Comparison of ENCODE assay signal across 10 mouse cellular contexts in genomic region chr2:170055413-170055812, GRCm38 (mm10).
DNase-seq lines count a peak whose midpoint lies in the region; ATAC-seq and TF ChIP-seq lines count a peak whose summit lies in the region.
"Had no signal": no experiment of that assay in that cellular context is flagged by ENCODE, and none has a peak within 500 bp of the region (broad histone marks: within the 10 kb centered on the region; RNA-seq: fewer than 3 reads in every experiment).

No protein-coding gene starts in this region.

- ATAC-seq in kidney, embryonic 14.5 days (ENCODE audit: low FRiP score, low TSS enrichment): no peak
- ATAC-seq in Patski: peak; percentile 31
- no peak for ATAC-seq in embryonic facial prominence, embryonic 11.5 days (replicated peaks; ENCODE audit: insufficient number of reproducible peaks, low FRiP score, low TSS enrichment, low read depth)
- ATAC-seq in intestine, embryonic 16.5 days: peak; percentile 26; the same call in 1 of the 2 replicates
- ATAC-seq in stomach, postnatal 0 days (ENCODE audit: low FRiP score, low TSS enrichment): no peak
- ATAC-seq in forebrain, embryonic 14.5 days: no peak

- no peaks in the 10 kb centered on the region for H3K9me3 ChIP-seq in kidney, embryonic 14.5 days (ENCODE audit: control insufficient read depth, low read length)
- H3K9me3 ChIP-seq in embryonic facial prominence, embryonic 11.5 days (replicated peaks; ENCODE audit: control insufficient read depth, low read length): no peaks in the 10 kb centered on the region
- no peaks in the 10 kb centered on the region for H3K9me3 ChIP-seq in intestine, embryonic 16.5 days (ENCODE audit: control insufficient read depth, low read length)
- no peaks in the 10 kb centered on the region for H3K9me3 ChIP-seq in stomach, postnatal 0 days (ENCODE audit: control insufficient read depth, low read length)
- H3K9me3 ChIP-seq in forebrain, embryonic 14.5 days (replicated peaks; ENCODE audit: control insufficient read depth, low read length): no peaks in the 10 kb centered on the region
- H3K9me3 ChIP-seq: neural tube, embryonic 13.5 days had no signal

- no peaks in the 10 kb centered on the region for H3K36me3 ChIP-seq in kidney, embryonic 14.5 days (ENCODE audit: control insufficient read depth, insufficient read depth, low read length)
- no peaks in the 10 kb centered on the region for H3K36me3 ChIP-seq in embryonic facial prominence, embryonic 11.5 days (replicated peaks; ENCODE audit: control insufficient read depth, insufficient read depth, low read depth, low read length)
- H3K36me3 ChIP-seq in intestine, embryonic 16.5 days (ENCODE audit: control insufficient read depth, insufficient read depth, low read length): no peaks in the 10 kb centered on the region
- H3K36me3 ChIP-seq in stomach, postnatal 0 days (ENCODE audit: control insufficient read depth, insufficient read depth, low read length): no peaks in the 10 kb centered on the region
- H3K36me3 ChIP-seq in forebrain, embryonic 14.5 days (ENCODE audit: control insufficient read depth, insufficient read depth, low read length): no peaks in the 10 kb centered on the region
- H3K36me3 ChIP-seq: neural tube, embryonic 13.5 days had no signal

- H3K9ac ChIP-seq in kidney, embryonic 14.5 days (ENCODE audit: low read depth, low read length): no peak overlapping the region
- no peak overlapping the region for H3K9ac ChIP-seq in embryonic facial prominence, embryonic 11.5 days (replicated peaks; ENCODE audit: low read length)
- H3K9ac ChIP-seq in intestine, embryonic 16.5 days (ENCODE audit: low read depth, low read length): no peak overlapping the region
- no peak overlapping the region for H3K9ac ChIP-seq in stomach, postnatal 0 days (ENCODE audit: low read length)
- H3K9ac ChIP-seq in forebrain, embryonic 14.5 days (ENCODE audit: low read length): no peak overlapping the region
- H3K9ac ChIP-seq: neural tube, embryonic 13.5 days had no signal

- TF ChIP-seq EP300 in stomach, postnatal 0 days (optimal IDR thresholded peaks at IDR 0.05): no peak

- 36% methylated on average over 9 of the region's 9 CpGs for WGBS in kidney, embryonic 14.5 days
- 39% methylated on average over 9 of the region's 9 CpGs for WGBS in embryonic facial prominence, embryonic 11.5 days
- WGBS in intestine, embryonic 16.5 days: 41% methylated on average over 9 of the region's 9 CpGs
- 41% methylated on average over 9 of the region's 9 CpGs for WGBS in stomach, postnatal 0 days
- 30% methylated on average over 9 of the region's 9 CpGs for WGBS in forebrain, embryonic 14.5 days

- no peaks in the 10 kb centered on the region for H3K27me3 ChIP-seq in kidney, embryonic 14.5 days (ENCODE audit: control insufficient read depth, insufficient read depth, low read length)
- no peaks in the 10 kb centered on the region for H3K27me3 ChIP-seq in Patski
- H3K27me3 ChIP-seq in embryonic facial prominence, embryonic 11.5 days (ENCODE audit: control insufficient read depth, insufficient read depth, low read length): no peaks in the 10 kb centered on the region
- H3K27me3 ChIP-seq in intestine, embryonic 16.5 days (replicated peaks; ENCODE audit: control insufficient read depth, insufficient read depth, low read length): no peaks in the 10 kb centered on the region
- no peaks in the 10 kb centered on the region for H3K27me3 ChIP-seq in stomach, postnatal 0 days (ENCODE audit: control insufficient read depth, insufficient read depth, low read length)
- no peaks in the 10 kb centered on the region for H3K27me3 ChIP-seq in forebrain, embryonic 14.5 days (replicated peaks; ENCODE audit: control insufficient read depth, insufficient read depth, low read length)
- H3K27me3 ChIP-seq: neural tube, embryonic 13.5 days had no signal

- DNase-seq in kidney, adult 18-20 months: peak; percentile 64
- no peak for DNase-seq in Patski (ENCODE audit: low read depth, low spot score)
- DNase-seq in embryonic facial prominence, embryonic 11.5 days (ENCODE audit: low spot score): peak; percentile 66
- DNase-seq in lung, postnatal 14 days: peak; percentile 57
- peak; percentile 70 for DNase-seq in stomach, postnatal 0 days (ENCODE audit: low spot score)
- no peak for DNase-seq in forebrain, embryonic 14.5 days (ENCODE audit: low spot score)

- in situ Hi-C loops in Patski (cut with MboI; ENCODE audit: low pct_unique_long_range_greater_than_20kb): no loop called here

- CTCF ChIA-PET in Patski (lab: Charles Lee): no interaction called here

- no peak overlapping the region for H3K4me2 ChIP-seq in kidney, embryonic 14.5 days (replicated peaks; ENCODE audit: low read depth, low read length)
- no peak overlapping the region for H3K4me2 ChIP-seq in embryonic facial prominence, embryonic 11.5 days (ENCODE audit: low read depth, low read length)
- no peak overlapping the region for H3K4me2 ChIP-seq in intestine, embryonic 16.5 days (ENCODE audit: low read depth, low read length)
- H3K4me2 ChIP-seq in stomach, postnatal 0 days (replicated peaks; ENCODE audit: low read depth): no peak overlapping the region
- H3K4me2 ChIP-seq in forebrain, embryonic 14.5 days (ENCODE audit: low read length): no peak overlapping the region
- H3K4me2 ChIP-seq: neural tube, embryonic 13.5 days had no signal

- POLR2A ChIA-PET in Patski (lab: Charles Lee): no interaction called here

- H3K4me1 ChIP-seq in kidney, embryonic 14.5 days (ENCODE audit: control insufficient read depth, insufficient read depth, low read length): no peaks in the 10 kb centered on the region
- H3K4me1 ChIP-seq in embryonic facial prominence, embryonic 11.5 days (ENCODE audit: control insufficient read depth, insufficient read depth, low read length): no peaks in the 10 kb centered on the region
- H3K4me1 ChIP-seq in intestine, embryonic 16.5 days (ENCODE audit: control insufficient read depth, insufficient read depth, low read length): peaks cover 2% of the 10 kb centered on the region; the same call in 1 of the 2 replicates
- no peaks in the 10 kb centered on the region for H3K4me1 ChIP-seq in stomach, postnatal 0 days (replicated peaks; ENCODE audit: control insufficient read depth, insufficient read depth)
- peaks cover 3% of the 10 kb centered on the region; the same call in 1 of the 2 replicates for H3K4me1 ChIP-seq in forebrain, embryonic 14.5 days (ENCODE audit: control insufficient read depth, insufficient read depth, low read length)
- H3K4me1 ChIP-seq: neural tube, embryonic 13.5 days had no signal

- no peak overlapping the region for H3K27ac ChIP-seq in kidney, embryonic 14.5 days (ENCODE audit: low read depth, low read length)
- no peak overlapping the region for H3K27ac ChIP-seq in embryonic facial prominence, embryonic 11.5 days (replicated peaks; ENCODE audit: low read depth, low read length)
- H3K27ac ChIP-seq in intestine, embryonic 16.5 days (ENCODE audit: low read length): no peak overlapping the region
- H3K27ac ChIP-seq in stomach, postnatal 0 days (replicated peaks): no peak overlapping the region
- no peak overlapping the region for H3K27ac ChIP-seq in forebrain, embryonic 14.5 days (ENCODE audit: low read depth, low read length)
- H3K27ac ChIP-seq: neural tube, embryonic 13.5 days had no signal

- H3K4me3 ChIP-seq in kidney, embryonic 14.5 days (ENCODE audit: low read length): no peak overlapping the region
- H3K4me3 ChIP-seq in embryonic facial prominence, embryonic 11.5 days (ENCODE audit: low read depth, low read length): no peak overlapping the region
- H3K4me3 ChIP-seq in intestine, embryonic 16.5 days (ENCODE audit: low read length): no peak overlapping the region
- H3K4me3 ChIP-seq in stomach, postnatal 0 days (ENCODE audit: low read depth, low read length): no peak overlapping the region
- no peak overlapping the region for H3K4me3 ChIP-seq in forebrain, embryonic 14.5 days (ENCODE audit: low read depth, low read length)
- H3K4me3 ChIP-seq: erythroblast, embryonic 14.5 days; neural tube, embryonic 13.5 days had no signal

- TF ChIP-seq CTCF in Patski (IDR thresholded peaks at IDR 0.05): peak; percentile 75
- TF ChIP-seq CTCF in stomach, postnatal 0 days (IDR thresholded peaks at IDR 0.05; ENCODE audit: low read depth): peak; percentile 87

Comparison
In these comparisons a context has a peak if more than half of its experiments do, and no peak if none do; other contexts are left out.
1. DNase-seq: peak in kidney, adult 18-20 months (single experiment), embryonic facial prominence, embryonic 11.5 days (single experiment), lung, postnatal 14 days (single experiment) and stomach, postnatal 0 days (single experiment); none in Patski (single experiment) and forebrain, embryonic 14.5 days (single experiment).
2. ATAC-seq: peak in Patski (single experiment) and intestine, embryonic 16.5 days (single experiment); none in kidney, embryonic 14.5 days (single experiment), embryonic facial prominence, embryonic 11.5 days (single experiment), stomach, postnatal 0 days (single experiment) and forebrain, embryonic 14.5 days (single experiment).